Mouse (Mus musculus) heart, adult 2 months (tissue): ENCODE data around the gene Cela1.

Experiments
- CTCF ChIP-seq: fragments of 200-600 bp; IDR thresholded peaks from 2 replicates; pipeline ENCODE4 v1.8.1; 2022; ENCODE audit warnings: antibody characterized with exemption, mild to moderate bottlenecking, moderate library complexity
- EP300 ChIP-seq: fragments of 200-500 bp; IDR thresholded peaks from 2 replicates; pipeline ENCODE4 v1.6.1; 2011; ENCODE audit warnings: low read depth, low read length, control low read depth; ENCODE audit not compliant: insufficient read depth
- POLR2A ChIP-seq: fragments of 200-500 bp; IDR thresholded peaks from 2 replicates; pipeline ENCODE4 v1.6.1; 2011; ENCODE audit warnings: mild to moderate bottlenecking, low read depth, low read length, control low read depth; ENCODE audit not compliant: insufficient read depth

DNA sequence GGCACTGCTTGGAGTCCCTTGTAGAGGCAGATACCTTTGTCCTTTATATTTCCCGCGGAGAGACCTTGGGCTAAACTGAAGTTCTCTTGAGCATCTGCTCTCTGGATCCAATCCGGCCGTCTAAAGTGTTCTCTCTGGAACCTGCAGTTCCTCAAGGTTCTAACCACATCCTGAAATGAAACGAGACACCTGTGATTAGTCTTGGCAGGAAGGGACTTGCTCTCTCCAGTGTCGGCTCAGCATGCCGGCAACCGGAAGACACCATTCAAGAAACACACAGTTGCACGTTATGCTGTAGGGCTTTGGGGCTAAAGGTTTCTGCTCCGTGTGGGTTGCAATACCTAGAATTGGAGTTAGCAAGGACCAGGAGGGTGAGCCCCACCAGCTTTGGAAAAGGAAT is 32.3 kb upstream of the Cela1 start:
- no peak for TF ChIP-seq CTCF
- no peak for TF ChIP-seq POLR2A
- no peak for TF ChIP-seq EP300
